Mouse (Mus musculus): ENCODE data around the gene Hist1h3g. TPM values are rescaled to one million over a fixed set of nuclear protein-coding genes. Genes with fewer than 3 reads are reported as not detected.

Hist1h3g gene
- total and polyA plus RNA-seq, 3 experiments, result 0.80 to 2.1 (median 0.94) TPM

DNA sequence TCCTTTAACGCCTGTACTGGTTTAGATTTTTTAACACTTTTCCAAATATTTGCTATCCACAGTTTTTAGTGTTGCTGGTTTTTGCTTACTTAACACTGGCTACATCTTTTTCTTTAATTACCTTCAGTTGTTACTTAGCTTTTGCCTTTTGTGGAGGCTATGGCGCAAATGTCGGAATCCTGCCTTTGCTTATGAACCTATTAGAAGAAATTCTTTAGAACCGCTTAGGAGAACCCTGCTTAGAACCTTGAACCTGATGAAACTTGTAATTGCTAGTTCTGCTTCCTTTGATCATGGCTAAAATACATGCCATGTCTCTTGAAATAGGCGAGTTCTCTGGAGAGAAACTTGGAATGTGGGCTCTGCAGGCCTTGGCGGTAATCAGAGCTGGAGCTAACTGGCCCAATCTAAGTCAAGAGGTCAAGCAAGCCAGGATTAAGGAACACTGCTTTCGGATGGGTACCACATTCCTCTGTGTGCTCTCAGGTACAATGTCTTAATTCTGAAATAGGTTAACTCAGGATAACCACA is 41.2 kb downstream of the Hist1h3g start:
- DNase-seq, result no peak
- intact Hi-C loops (cut with DNase I), result no loop called here
- peaks cover 4% of the 10 kb centered on the region for H3K4me1 ChIP-seq (ENCODE audit: control insufficient read depth, insufficient read depth, low read length)
- TF ChIP-seq POLR2A (IDR thresholded peaks at IDR 0.05; ENCODE audit: insufficient read depth, low read depth, low read length) (no peak), CTCF (IDR thresholded peaks at IDR 0.05) (no peak), EP300 (IDR thresholded peaks at IDR 0.05; ENCODE audit: insufficient read depth, low read depth, low read length) (no peak)
- H3K4me3 ChIP-seq, result peak overlapping the region; percentile 33; the same call in 1 of the 2 replicates
- no peak overlapping the region for H3K9ac ChIP-seq (ENCODE audit: low read depth, low read length)
- no peaks in the 10 kb centered on the region for H3K27me3 ChIP-seq (ENCODE audit: control insufficient read depth, insufficient read depth, low read length)
- no peaks in the 10 kb centered on the region for H3K79me2 ChIP-seq (replicated peaks; ENCODE audit: control insufficient read depth, insufficient read depth, low read length)
- H3K27ac ChIP-seq, result no peak overlapping the region
- whole genome bisulfite sequencing, result 61% methylated on average over 7 of the region's 7 CpGs
- peaks cover 6% of the 10 kb centered on the region for H3K36me3 ChIP-seq (ENCODE audit: control insufficient read depth, insufficient read depth, low read length)

DNA sequence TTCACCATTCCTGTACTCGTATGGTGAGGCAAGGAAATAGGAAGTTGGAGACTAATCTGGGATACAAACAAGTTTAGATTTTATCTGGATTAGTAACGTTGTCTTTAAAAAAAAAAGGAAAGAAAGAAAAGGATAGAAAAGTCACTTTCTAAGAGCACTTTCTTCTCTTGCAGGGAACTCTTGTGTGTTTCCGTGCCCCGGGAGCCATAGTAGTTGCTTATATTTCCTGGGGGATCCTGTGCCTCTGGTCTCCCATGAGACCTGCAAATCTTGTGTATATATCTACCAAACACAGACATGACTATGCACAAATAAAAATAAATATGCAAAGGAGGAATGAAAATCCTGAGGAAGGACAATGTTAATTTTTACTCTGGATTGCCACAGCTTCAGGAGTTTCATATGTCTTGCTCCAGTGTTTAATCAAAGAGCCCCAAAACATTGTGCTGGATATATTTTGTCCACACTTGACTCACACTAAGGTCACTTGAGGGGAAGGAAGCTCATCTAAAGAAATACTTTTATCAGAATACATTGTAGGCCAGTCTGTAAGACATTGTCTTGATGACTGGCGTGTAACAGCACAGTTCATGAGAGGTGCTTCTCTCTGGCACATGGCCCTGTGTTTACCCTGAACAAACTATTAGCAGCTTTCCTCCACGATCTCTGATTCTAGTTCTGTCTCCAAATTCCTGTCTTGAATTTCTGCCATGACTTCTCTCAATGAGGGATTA is 41.9 kb downstream of the Hist1h3g start:
- 62% methylated on average over 6 of the region's 6 CpGs for WGBS

GRCm38 (mm10) chr13:23577835-23578234 is 42.6 kb downstream of the Hist1h3g start:
- no peaks in the 10 kb centered on the region for H3K27me3 ChIP-seq (ENCODE audit: control insufficient read depth, insufficient read depth, low read length)
- intact Hi-C loops (cut with DNase I), result no loop called here
- H3K9ac ChIP-seq (ENCODE audit: low read depth, low read length), result no peak overlapping the region
- H3K4me1 ChIP-seq (ENCODE audit: control insufficient read depth, insufficient read depth, low read length), result peaks cover 1% of the 10 kb centered on the region
- peaks cover 4% of the 10 kb centered on the region; the same call in 1 of the 2 replicates for H3K36me3 ChIP-seq (ENCODE audit: control insufficient read depth, insufficient read depth, low read length)
- WGBS, result 96% methylated on average over 1 of the region's 1 CpGs
- TF ChIP-seq CTCF (IDR thresholded peaks at IDR 0.05) (no peak), POLR2A (IDR thresholded peaks at IDR 0.05; ENCODE audit: insufficient read depth, low read depth, low read length) (no peak)
- H3K4me3 ChIP-seq, result no peak overlapping the region
- no peak for DNase-seq
- no peaks in the 10 kb centered on the region for H3K79me2 ChIP-seq (replicated peaks; ENCODE audit: control insufficient read depth, insufficient read depth, low read length)
- H3K27ac ChIP-seq, result no peak overlapping the region

More for the DNA sequence above, 41.9 kb downstream of the Hist1h3g start:
- no peaks in the 10 kb centered on the region for H3K79me2 ChIP-seq (replicated peaks; ENCODE audit: control insufficient read depth, insufficient read depth, low read length)
- peaks cover 3% of the 10 kb centered on the region for H3K4me1 ChIP-seq (ENCODE audit: control insufficient read depth, insufficient read depth, low read length)
- no peak overlapping the region for H3K9ac ChIP-seq (ENCODE audit: low read depth, low read length)
- H3K27me3 ChIP-seq (ENCODE audit: control insufficient read depth, insufficient read depth, low read length), result no peaks in the 10 kb centered on the region
- peaks cover 5% of the 10 kb centered on the region for H3K36me3 ChIP-seq (ENCODE audit: control insufficient read depth, insufficient read depth, low read length)
- no peak overlapping the region for H3K27ac ChIP-seq
- TF ChIP-seq EP300 (IDR thresholded peaks at IDR 0.05; ENCODE audit: insufficient read depth, low read depth, low read length) (no peak), POLR2A (IDR thresholded peaks at IDR 0.05; ENCODE audit: insufficient read depth, low read depth, low read length) (no peak), CTCF (IDR thresholded peaks at IDR 0.05) (no peak)
- no peak for DNase-seq
- no peak overlapping the region for H3K4me3 ChIP-seq
- intact Hi-C loops (cut with DNase I), result no loop called here

- no peaks in the 10 kb centered on the region for H3K27me3 ChIP-seq (ENCODE audit: control insufficient read depth, insufficient read depth, low read length)
- TF ChIP-seq EP300 (IDR thresholded peaks at IDR 0.05; ENCODE audit: insufficient read depth, low read depth, low read length) (peak; percentile 97), POLR2A (IDR thresholded peaks at IDR 0.05; ENCODE audit: insufficient read depth, low read depth, low read length) (peak; percentile 100), CTCF (IDR thresholded peaks at IDR 0.05) (no peak)
- H3K27ac ChIP-seq, result peak within 1 kb of the TSS; percentile 24
- H3K4me1 ChIP-seq (ENCODE audit: control insufficient read depth, insufficient read depth, low read length), result peaks cover 4% of the 10 kb centered on the region
- under 1% methylated on average over 43 of the region's 43 CpGs for WGBS
- H3K9ac ChIP-seq (ENCODE audit: low read depth, low read length), result peak within 1 kb of the TSS; percentile 71
- peak within 1 kb of the TSS; percentile 72 for H3K4me3 ChIP-seq
- H3K36me3 ChIP-seq (ENCODE audit: control insufficient read depth, insufficient read depth, low read length), result peaks cover 4% of the 10 kb centered on the region; the same call in 1 of the 2 replicates
- peak; percentile 94 to 96 for DNase-seq
- intact Hi-C loops (cut with DNase I), result loop anchor here (5.0 to 10.0 kb wide), 4 partner anchors 161 to 1867 kb away; partner anchors contain the start of genes Hist1h1b, Hist1h2ag, Hist1h2ai and Hist1h2an
- no peaks in the 10 kb centered on the region for H3K79me2 ChIP-seq (replicated peaks; ENCODE audit: control insufficient read depth, insufficient read depth, low read length)
Measured at GRCm38 (mm10) chr13:23581408-23582218, 46.4 kb downstream of the Hist1h3g start, which contains the start of gene Hist1h4d. Hist1h4d (plus strand) TSS chr13:23581598.

DNA sequence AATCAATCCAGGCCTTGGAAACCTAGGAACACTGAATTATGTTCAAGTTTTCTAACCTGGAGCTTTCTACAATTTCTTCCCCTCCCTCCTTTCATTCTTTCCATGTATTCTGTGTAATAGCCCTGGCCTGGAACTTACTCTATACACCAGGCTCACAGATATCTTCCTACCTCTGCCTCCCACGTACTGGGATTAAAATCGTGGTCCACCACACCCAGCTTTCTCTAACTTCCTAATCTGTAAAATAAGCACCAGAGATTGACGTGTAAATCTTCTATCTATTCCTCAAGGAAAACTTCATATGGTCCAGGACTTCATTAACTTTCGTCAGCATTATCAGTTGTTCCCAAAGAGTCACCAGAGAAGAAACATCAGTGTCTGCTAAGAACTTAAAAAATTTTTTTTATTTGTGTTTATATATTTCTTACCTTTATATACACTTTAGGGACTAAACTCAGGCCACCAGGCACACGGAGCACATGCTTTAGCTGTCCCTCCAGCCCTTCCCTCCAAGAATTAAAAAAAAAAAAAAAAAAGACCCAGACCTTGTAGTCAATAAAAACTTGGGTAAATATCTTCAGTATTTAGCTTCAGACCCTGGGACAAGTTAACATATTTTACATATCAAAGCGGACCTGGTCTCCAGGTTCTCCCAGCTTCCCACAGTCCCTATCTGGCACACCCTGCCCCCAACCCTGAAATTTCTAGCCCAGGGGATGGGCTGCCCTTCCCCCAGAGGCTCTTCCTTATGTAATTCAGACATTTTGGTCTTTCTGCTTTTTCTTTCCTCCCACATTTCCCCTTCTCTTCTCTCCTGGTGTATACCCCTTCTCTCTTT is 47.2 kb downstream of the Hist1h3g start:
- peaks cover 4% of the 10 kb centered on the region; the same call in 1 of the 2 replicates for H3K36me3 ChIP-seq (ENCODE audit: control insufficient read depth, insufficient read depth, low read length)
- 37% methylated on average over 6 of the region's 6 CpGs for WGBS
- no peak for TF ChIP-seq EP300 (IDR thresholded peaks at IDR 0.05; ENCODE audit: insufficient read depth, low read depth, low read length)
- TF ChIP-seq CTCF (IDR thresholded peaks at IDR 0.05), result no peak
- TF ChIP-seq POLR2A (IDR thresholded peaks at IDR 0.05; ENCODE audit: insufficient read depth, low read depth, low read length), result no peak
- peaks cover 4% of the 10 kb centered on the region for H3K4me1 ChIP-seq (ENCODE audit: control insufficient read depth, insufficient read depth, low read length)
- H3K79me2 ChIP-seq (replicated peaks; ENCODE audit: control insufficient read depth, insufficient read depth, low read length), result no peaks in the 10 kb centered on the region
- no peak for DNase-seq
- H3K4me3 ChIP-seq, result peak overlapping the region; percentile 72
- intact Hi-C loops (cut with DNase I), result loop anchor here (5.0 to 10.0 kb wide), 4 partner anchors 160 to 1868 kb away; partner anchors contain the start of genes Hist1h1b, Hist1h2ag, Hist1h2ai and Hist1h2an
- no peaks in the 10 kb centered on the region for H3K27me3 ChIP-seq (ENCODE audit: control insufficient read depth, insufficient read depth, low read length)
- peak overlapping the region; percentile 7 for H3K27ac ChIP-seq
- H3K9ac ChIP-seq (ENCODE audit: low read depth, low read length), result peak overlapping the region; percentile 71; the same call in 1 of the 2 replicates
